Mouse (Mus musculus): ENCODE measurements around the gene Lgsn.

DNA sequence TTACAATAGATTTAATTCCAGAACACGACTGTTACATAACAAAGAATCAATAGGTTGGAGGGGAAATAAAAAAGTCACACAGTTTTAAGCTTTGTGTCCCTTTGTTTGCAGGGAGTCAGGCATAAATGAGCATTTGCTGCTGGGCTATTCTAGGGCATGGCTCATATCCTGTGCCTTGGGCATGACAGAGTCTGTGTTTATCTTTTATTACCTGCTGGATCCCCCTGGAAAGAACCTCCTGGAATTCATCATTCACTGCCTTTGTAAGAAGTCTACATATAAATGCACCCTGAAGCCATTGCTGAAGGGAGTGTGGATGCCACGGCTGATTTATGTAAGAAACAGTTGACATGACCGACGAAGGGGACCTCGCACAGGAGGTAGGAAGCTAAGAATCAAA lies at the start of gene Lgsn:
- TF ChIP-seq POLR2A (IDR thresholded peaks at IDR 0.05; ENCODE audit: insufficient read depth, low read depth, low read length) (no peak), CTCF (IDR thresholded peaks at IDR 0.05; ENCODE audit: insufficient read depth, low read depth, low read length) (no peak)

Measured in olfactory bulb, adult 2 months (tissue).